Mouse (Mus musculus) MEL (cell line): ENCODE data around the gene Gm20388. TPM values are rescaled to one million over a fixed set of nuclear protein-coding genes. Genes with fewer than 3 reads are reported as not detected.

Experiments
- DNase-seq: peaks from one replicate; pipeline ENCODE4 v3.0.0; 2011; ENCODE audit warnings: low read depth, low spot score
- H3K27ac ChIP-seq: 2 replicates; pipeline ENCODE4 v1.5.1; 2012; ENCODE audit warnings: low read depth, mild to moderate bottlenecking, control low read depth, low read length, moderate library complexity; ENCODE audit not compliant: control insufficient read depth
- H3K27me3 ChIP-seq, 2 experiments: fragments of 150-350 bp in 1 of 2; sonication (generic) in 1 of 2; 2 replicates each; pipeline ENCODE4 v1.6.1; 2012; ENCODE audit warnings: low read length in 2 of 2, mild to moderate bottlenecking in 2 of 2, improper control_type of control experiment in 1 of 2, moderate library complexity in 1 of 2; ENCODE audit not compliant: insufficient read depth in 2 of 2, control insufficient read depth in 1 of 2
- H3K36me3 ChIP-seq, 2 experiments: 2 replicates each; pipeline ENCODE4 v1.6.1; 2012 to 2014; ENCODE audit warnings: low read length in 2 of 2, improper control_type of control experiment in 1 of 2, inconsistent platforms in 1 of 2, mild to moderate bottlenecking in 1 of 2; ENCODE audit not compliant: insufficient read depth in 2 of 2, control insufficient read depth in 1 of 2
- H3K4me1 ChIP-seq, 2 experiments: fragments of 150-350 bp in 1 of 2; sonication (generic) in 1 of 2; 2 replicates each; pipeline ENCODE4 v1.6.1; 2012; ENCODE audit warnings: low read length in 2 of 2, improper control_type of control experiment in 1 of 2, mild to moderate bottlenecking in 1 of 2; ENCODE audit not compliant: insufficient read depth in 2 of 2, control insufficient read depth in 1 of 2
- H3K4me3 ChIP-seq, 2 experiments: fragments of 150-350 bp in 1 of 2; sonication (generic) in 1 of 2; 2 replicates each; pipeline ENCODE4 v1.5.1; 2012; ENCODE audit warnings: low read depth in 2 of 2, low read length in 2 of 2, mild to moderate bottlenecking in 2 of 2, moderate library complexity in 2 of 2, control low read depth in 1 of 2, improper control_type of control experiment in 1 of 2; ENCODE audit not compliant: control insufficient read depth in 1 of 2, insufficient read depth in 1 of 2
- H3K79me2 ChIP-seq: 2 replicates; pipeline ENCODE4 v1.6.1; 2012; ENCODE audit warnings: mild to moderate bottlenecking, low read length, moderate library complexity; ENCODE audit not compliant: control insufficient read depth, poor library complexity, insufficient read depth
- H3K9ac ChIP-seq: 2 replicates; pipeline ENCODE4 v1.6.1; 2012; ENCODE audit warnings: low read depth, mild to moderate bottlenecking, control low read depth, low read length, moderate library complexity; ENCODE audit not compliant: control insufficient read depth, poor library complexity, severe bottlenecking
- H3K9me3 ChIP-seq: fragments of 150-350 bp; sonication (generic); replicated peaks from 2 replicates; pipeline ENCODE4 v1.6.1; 2012; ENCODE audit warnings: mild to moderate bottlenecking, low read length, improper control_type of control experiment, moderate library complexity; ENCODE audit not compliant: insufficient read depth
- BHLHE40 ChIP-seq: IDR thresholded peaks from 2 replicates; pipeline ENCODE4 v1.6.1; 2012; ENCODE audit warnings: low read depth, mild to moderate bottlenecking, inconsistent platforms, low read length, improper control_type of control experiment, borderline replicate concordance
- CHD1 ChIP-seq: IDR thresholded peaks from 2 replicates; pipeline ENCODE4 v1.6.1; 2012; ENCODE audit warnings: low read depth, mild to moderate bottlenecking, inconsistent platforms, low read length, improper control_type of control experiment
- CHD2 ChIP-seq: IDR thresholded peaks from 2 replicates; pipeline ENCODE4 v1.6.1; 2011; ENCODE audit warnings: low read length, improper control_type of control experiment
- CTCF ChIP-seq, 3 experiments: IDR thresholded peaks in 2 of 3; conservative IDR thresholded peaks in 1 of 3; 2 replicates each; pipeline ENCODE4 v1.5.1; 2011 to 2012; ENCODE audit warnings: low read length in 3 of 3, low read depth in 2 of 3, mild to moderate bottlenecking in 2 of 3, improper control_type of control experiment in 1 of 3, inconsistent platforms in 1 of 3, mixed read lengths in 1 of 3, moderate library complexity in 1 of 3; ENCODE audit not compliant: control insufficient read depth in 1 of 3, insufficient read depth in 1 of 3, poor library complexity in 1 of 3, severe bottlenecking in 1 of 3
- E2F4 ChIP-seq: IDR thresholded peaks from 2 replicates; pipeline ENCODE4 v1.6.1; 2011; ENCODE audit warnings: low read depth, low read length, improper control_type of control experiment, borderline replicate concordance
- ELF1 ChIP-seq: IDR thresholded peaks from 2 replicates; pipeline ENCODE4 v1.6.1; 2014; ENCODE audit warnings: low read depth, mild to moderate bottlenecking, inconsistent platforms, low read length, improper control_type of control experiment, moderate library complexity
- EP300 ChIP-seq, 2 experiments: IDR thresholded peaks; 2 replicates each; pipeline ENCODE4 v1.6.1; 2011; ENCODE audit warnings: improper control_type of control experiment in 2 of 2, low read length in 2 of 2, low read depth in 1 of 2, mild to moderate bottlenecking in 1 of 2
- ETS1 ChIP-seq: IDR thresholded peaks from 2 replicates; pipeline ENCODE4 v1.6.1; 2012; ENCODE audit warnings: low read depth, mild to moderate bottlenecking, inconsistent platforms, low read length, improper control_type of control experiment, moderate library complexity
- GABPA ChIP-seq: IDR thresholded peaks from 2 replicates; pipeline ENCODE4 v1.6.1; 2012; ENCODE audit warnings: low read depth, mild to moderate bottlenecking, inconsistent platforms, low read length, improper control_type of control experiment, moderate library complexity
- GATA1 ChIP-seq: IDR thresholded peaks from 2 replicates; pipeline ENCODE4 v1.6.1; 2011; ENCODE audit warnings: low read depth, low read length, improper control_type of control experiment
- HCFC1 ChIP-seq: IDR thresholded peaks from 2 replicates; pipeline ENCODE4 v1.6.1; 2012; ENCODE audit warnings: low read depth, mild to moderate bottlenecking, inconsistent platforms, low read length, improper control_type of control experiment, moderate library complexity
- JUND ChIP-seq: IDR thresholded peaks from 2 replicates; pipeline ENCODE4 v1.6.1; 2011; ENCODE audit warnings: low read depth, mild to moderate bottlenecking, improper control_type of control experiment, low read length
- KAT2A ChIP-seq: conservative IDR thresholded peaks from 2 replicates; pipeline ENCODE4 v1.6.1; 2012; ENCODE audit warnings: low read depth, low read length, improper control_type of control experiment, inconsistent platforms
- MAFK ChIP-seq: IDR thresholded peaks from 2 replicates; pipeline ENCODE4 v1.6.1; 2011; ENCODE audit warnings: low read depth, mild to moderate bottlenecking, low read length, improper control_type of control experiment, borderline replicate concordance
- MAX ChIP-seq: IDR thresholded peaks from 2 replicates; pipeline ENCODE4 v1.6.1; 2011; ENCODE audit warnings: low read length, improper control_type of control experiment
- MAZ ChIP-seq: IDR thresholded peaks from 2 replicates; pipeline ENCODE4 v1.6.1; 2012; ENCODE audit warnings: low read depth, mild to moderate bottlenecking, inconsistent platforms, low read length, improper control_type of control experiment
- MEF2A ChIP-seq: IDR thresholded peaks from 2 replicates; pipeline ENCODE4 v1.6.1; 2014; ENCODE audit warnings: low read depth, mild to moderate bottlenecking, inconsistent platforms, low read length, improper control_type of control experiment; ENCODE audit not compliant: poor library complexity, insufficient replicate concordance, severe bottlenecking; ENCODE audit errors: extremely low read depth
- MXI1 ChIP-seq: IDR thresholded peaks from 2 replicates; pipeline ENCODE4 v1.6.1; 2011; ENCODE audit warnings: mild to moderate bottlenecking, low read depth, low read length, improper control_type of control experiment
- MYC ChIP-seq: IDR thresholded peaks from 2 replicates; pipeline ENCODE4 v1.6.1; 2011; ENCODE audit warnings: low read depth, mild to moderate bottlenecking, low read length, improper control_type of control experiment, moderate library complexity
- NELFE ChIP-seq: IDR thresholded peaks from 2 replicates; pipeline ENCODE4 v1.6.1; 2011; ENCODE audit warnings: low read depth, low read length, improper control_type of control experiment
- NRF1 ChIP-seq: IDR thresholded peaks from 2 replicates; pipeline ENCODE4 v1.6.1; 2014; ENCODE audit warnings: low read depth, mild to moderate bottlenecking, inconsistent platforms, low read length, improper control_type of control experiment, moderate library complexity; ENCODE audit not compliant: poor library complexity, insufficient read depth, severe bottlenecking
- POLR2A ChIP-seq, 2 experiments: IDR thresholded peaks; 2 replicates each; pipeline ENCODE4 v1.6.1; 2011 to 2012; ENCODE audit warnings: low read length in 2 of 2, mild to moderate bottlenecking in 2 of 2, control low read depth in 1 of 2, improper control_type of control experiment in 1 of 2, low read depth in 1 of 2, moderate library complexity in 1 of 2; ENCODE audit not compliant: control insufficient read depth in 1 of 2, insufficient read depth in 1 of 2, poor library complexity in 1 of 2
- POLR2AphosphoS2 ChIP-seq: IDR thresholded peaks from 2 replicates; pipeline ENCODE4 v1.6.1; 2011; ENCODE audit warnings: low read length, improper control_type of control experiment
- POLR2AphosphoS5 ChIP-seq: IDR thresholded peaks from 2 replicates; pipeline ENCODE4 v1.6.1; 2012; ENCODE audit warnings: low read depth, borderline replicate concordance, mild to moderate bottlenecking, inconsistent platforms, low read length, moderate library complexity, mixed read lengths
- RAD21 ChIP-seq: IDR thresholded peaks from 2 replicates; pipeline ENCODE4 v1.6.1; 2011; ENCODE audit warnings: mild to moderate bottlenecking, low read depth, low read length, improper control_type of control experiment
- RCOR1 ChIP-seq: IDR thresholded peaks from 2 replicates; pipeline ENCODE4 v1.6.1; 2012; ENCODE audit warnings: low read depth, mild to moderate bottlenecking, inconsistent platforms, low read length, improper control_type of control experiment
- SIN3A ChIP-seq: IDR thresholded peaks from 2 replicates; pipeline ENCODE4 v1.6.1; 2012; ENCODE audit warnings: low read length, improper control_type of control experiment, inconsistent platforms
- SMC3 ChIP-seq: IDR thresholded peaks from 2 replicates; pipeline ENCODE4 v1.6.1; 2011; ENCODE audit warnings: low read depth, low read length, improper control_type of control experiment
- TAL1 ChIP-seq: IDR thresholded peaks from 2 replicates; pipeline ENCODE4 v1.6.1; 2012; ENCODE audit warnings: mild to moderate bottlenecking, inconsistent platforms, low read length, moderate library complexity, mixed read lengths
- TBP ChIP-seq: IDR thresholded peaks from 2 replicates; pipeline ENCODE4 v1.8.0; 2011; ENCODE audit warnings: low read depth, low read length, improper control_type of control experiment
- TCF12 ChIP-seq: IDR thresholded peaks from 2 replicates; pipeline ENCODE4 v1.6.1; 2014; ENCODE audit warnings: low read depth, mild to moderate bottlenecking, inconsistent platforms, low read length, improper control_type of control experiment, moderate library complexity
- UBTF ChIP-seq: IDR thresholded peaks from 2 replicates; pipeline ENCODE4 v1.6.1; 2012; ENCODE audit warnings: low read depth, mild to moderate bottlenecking, inconsistent platforms, low read length, improper control_type of control experiment, moderate library complexity, borderline replicate concordance; ENCODE audit not compliant: insufficient read depth
- USF1 ChIP-seq: IDR thresholded peaks from 2 replicates; pipeline ENCODE4 v1.6.1; 2014; ENCODE audit warnings: low read depth, mild to moderate bottlenecking, inconsistent platforms, low read length, improper control_type of control experiment, moderate library complexity
- USF2 ChIP-seq, 2 experiments: IDR thresholded peaks; 2 replicates each; pipeline ENCODE4 v1.6.1; 2011 to 2012; ENCODE audit warnings: improper control_type of control experiment in 2 of 2, low read length in 2 of 2, borderline replicate concordance in 1 of 2, inconsistent platforms in 1 of 2, low read depth in 1 of 2, mild to moderate bottlenecking in 1 of 2; ENCODE audit not compliant: insufficient read depth in 1 of 2
- ZC3H11A ChIP-seq: IDR thresholded peaks from 2 replicates; pipeline ENCODE4 v1.6.1; 2012; ENCODE audit warnings: low read depth, mild to moderate bottlenecking, inconsistent platforms, low read length, improper control_type of control experiment
- ZKSCAN1 ChIP-seq: IDR thresholded peaks from 2 replicates; pipeline ENCODE4 v1.6.1; 2012; ENCODE audit warnings: low read depth, mild to moderate bottlenecking, inconsistent platforms, low read length, improper control_type of control experiment, moderate library complexity
- ZMIZ1 ChIP-seq: IDR thresholded peaks from 2 replicates; pipeline ENCODE4 v1.6.1; 2012; ENCODE audit warnings: low read depth, mild to moderate bottlenecking, inconsistent platforms, low read length, improper control_type of control experiment, moderate library complexity
- ZNF384 ChIP-seq: IDR thresholded peaks from 2 replicates; pipeline ENCODE4 v1.6.1; 2012; ENCODE audit warnings: low read depth, mild to moderate bottlenecking, inconsistent platforms, low read length, improper control_type of control experiment
- polyA plus RNA-seq, 2 experiments: library from polyadenylated mRNA; stranded (reverse) in 1 of 2; unstranded in 1 of 2; fragments of >175 nt in 1 of 2; fragments of >200 nt in 1 of 2; gene quantifications; 2 replicates each; pipeline versions ENCODE4 v1.2.1 to v1.2.4; 2012; ENCODE audit warnings: low replicate concordance in 2 of 2, low read depth in 1 of 2; ENCODE audit not compliant: insufficient read length in 2 of 2, insufficient read depth in 1 of 2, missing spikeins in 1 of 2
- total RNA-seq: library from RNA; depleted of rRNA; stranded (reverse); fragments of 300-350 nt; gene quantifications from 2 replicates; pipeline ENCODE4 v1.2.3, GENCODE M21; 2012

Gene Gm20388
- total and polyA plus RNA-seq, 3 experiments, result 11.1 to 17.8 TPM; not detected in 1

GRCm38 (mm10) chr8:122932561-122932959, 3021.9 kb downstream of the Gm20388 start:
- H3K4me1 ChIP-seq, result peaks cover 37 to 38% of the 10 kb centered on the region in 2 experiments
- H3K27ac ChIP-seq, result peak overlapping the region; percentile 57
- no peak overlapping the region for H3K9ac ChIP-seq
- no peak for TF ChIP-seq CHD1
- TF ChIP-seq ZMIZ1, result no peak
- no peak for TF ChIP-seq ELF1
- peak; percentile 50 for TF ChIP-seq TAL1
- peak; percentile 95 for TF ChIP-seq MXI1
- no peak for TF ChIP-seq JUND
- TF ChIP-seq ETS1, result peak; percentile 82
- no peak for TF ChIP-seq MEF2A
- TF ChIP-seq SMC3, result no peak
- peak; percentile 54; the same call in 1 of the 2 replicates for TF ChIP-seq MAX
- peak; percentile 65; the same call in 1 of the 2 replicates for TF ChIP-seq RCOR1
- no peak for TF ChIP-seq CTCF (IDR thresholded peaks at IDR 0.05 in 2 of 3, conservative IDR thresholded peaks at IDR 0.05 in 1 of 3; ENCODE audit: control insufficient read depth in 1 of 3, insufficient read depth in 1 of 3, low read depth in 2 of 3, low read length in 3 of 3, poor library complexity in 1 of 3, severe bottlenecking in 1 of 3)
- no peak; the same call in 1 of the 2 replicates for TF ChIP-seq USF1
- TF ChIP-seq NRF1, result no peak
- peak; percentile 50 to 85; a peak in 3 of 4 replicates for TF ChIP-seq EP300 (IDR thresholded peaks at IDR 0.05; ENCODE audit: low read depth in 1 of 2, low read length in 2 of 2)
- TF ChIP-seq HCFC1, result no peak
- TF ChIP-seq UBTF, result no peak
- no peak for TF ChIP-seq POLR2A (IDR thresholded peaks at IDR 0.05; ENCODE audit: control insufficient read depth in 1 of 2, insufficient read depth in 1 of 2, low read depth in 1 of 2, low read length in 2 of 2, poor library complexity in 1 of 2)
- TF ChIP-seq E2F4, result no peak
- TF ChIP-seq MAZ, result no peak
- TF ChIP-seq RAD21, result no peak
- TF ChIP-seq CHD2, result no peak
- no peak for TF ChIP-seq KAT2A
- no peak for TF ChIP-seq TBP
- TF ChIP-seq ZC3H11A, result no peak
- TF ChIP-seq BHLHE40, result no peak
- peak; percentile 75; the same call in 1 of the 2 replicates for TF ChIP-seq GATA1
- no peak for TF ChIP-seq POLR2AphosphoS5
- no peak for TF ChIP-seq POLR2AphosphoS2
- TF ChIP-seq ZNF384, result no peak
- TF ChIP-seq USF2 (IDR thresholded peaks at IDR 0.05; ENCODE audit: borderline replicate concordance in 1 of 2, insufficient read depth in 1 of 2, low read depth in 1 of 2, low read length in 2 of 2), result no peak
- TF ChIP-seq MAFK, result no peak
- no peak for TF ChIP-seq GABPA
- TF ChIP-seq ZKSCAN1, result no peak
- TF ChIP-seq NELFE, result no peak
- peak; percentile 78; the same call in 1 of the 2 replicates for TF ChIP-seq MYC
- TF ChIP-seq SIN3A, result peak; percentile 89
- peak; percentile 46; the same call in 1 of the 2 replicates for TF ChIP-seq TCF12

More at GRCm38 (mm10) chr8:122932561-122932959, 3021.9 kb downstream of the Gm20388 start:
- peak; percentile 77 for DNase-seq
- Histone ChIP-seq H3K79me2 (peaks cover 59% of the 10 kb centered on the region), H3K9me3 (no peaks in the 10 kb centered on the region), H3K36me3 (peaks cover 2 to 66% of the 10 kb centered on the region in 2 experiments; a peak in 3 of 4 replicates), H3K27me3 (no peaks in the 10 kb centered on the region), H3K4me3 (no peak overlapping the region)
